In the genomic region with DNA sequence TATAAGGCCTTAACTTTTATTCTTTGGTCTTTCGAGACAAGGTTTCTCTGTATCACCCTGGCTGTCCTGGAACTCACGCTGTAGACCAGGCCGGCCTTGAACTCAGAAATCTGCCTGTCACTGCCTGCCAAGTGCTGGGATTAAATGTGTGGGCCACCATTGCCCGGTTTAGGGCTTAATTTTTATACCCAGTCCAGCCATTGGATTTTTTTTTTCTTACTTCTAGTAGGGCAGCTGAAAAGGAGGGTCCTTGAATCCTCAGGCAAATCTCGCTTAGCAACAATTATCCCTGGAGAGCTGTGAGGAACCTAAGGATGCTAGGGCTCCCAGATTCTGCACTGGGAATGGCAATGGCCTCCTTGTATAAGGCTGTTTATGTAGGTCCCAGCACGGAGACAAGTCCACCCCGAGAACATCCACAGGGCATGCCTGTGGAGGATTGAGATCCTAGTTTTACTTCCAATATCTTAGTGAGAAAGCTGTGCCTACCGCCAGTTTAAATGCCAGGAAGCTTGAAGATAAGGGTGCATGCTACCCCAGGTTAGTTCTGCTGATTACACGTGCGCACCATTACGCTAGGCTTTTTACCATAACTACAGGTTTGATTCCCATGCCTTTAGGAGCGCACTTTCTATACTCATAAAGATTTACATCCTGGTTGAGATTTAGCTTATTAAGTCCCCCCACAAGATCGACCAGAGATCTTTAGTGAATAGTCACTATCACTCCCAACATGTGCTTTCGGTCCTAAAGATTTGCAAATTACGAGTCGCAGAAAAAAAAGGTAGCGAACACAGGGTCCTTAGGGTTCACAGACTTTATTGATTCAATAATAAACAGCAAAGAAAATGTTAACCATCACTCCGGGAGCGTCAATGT, we compare ENCODE assay signal across 9 mouse cellular contexts. TPM values are rescaled to one million over a fixed set of nuclear protein-coding genes. Genes with fewer than 3 reads are reported as not detected.
DNase-seq lines count a peak whose midpoint lies in the region; ATAC-seq and TF ChIP-seq lines count a peak whose summit lies in the region.
"Had no signal": no experiment of that assay in that cellular context is flagged by ENCODE, and none has a peak within 500 bp of the region (broad histone marks: within the 10 kb centered on the region; RNA-seq: fewer than 3 reads in every experiment).

No protein-coding gene starts in this region.

- peak overlapping the region; percentile 66 for H3K4me2 ChIP-seq in kidney, embryonic 14.5 days (replicated peaks; ENCODE audit: low read depth, low read length)
- H3K4me2 ChIP-seq in hindbrain, embryonic 14.5 days (replicated peaks), result peak overlapping the region; percentile 89
- peak overlapping the region; percentile 84 for H3K4me2 ChIP-seq in midbrain, embryonic 14.5 days (ENCODE audit: low read length)

- peaks cover 13% of the 10 kb centered on the region; the same call in 1 of the 2 replicates for H3K36me3 ChIP-seq in kidney, embryonic 14.5 days (ENCODE audit: control insufficient read depth, insufficient read depth, low read length)
- H3K36me3 ChIP-seq in hindbrain, embryonic 14.5 days (replicated peaks; ENCODE audit: control insufficient read depth, insufficient read depth), result peaks cover 13% of the 10 kb centered on the region
- H3K36me3 ChIP-seq in midbrain, embryonic 14.5 days (ENCODE audit: control insufficient read depth, insufficient read depth, low read length), result peaks cover 3% of the 10 kb centered on the region

- H3K4me3 ChIP-seq in kidney, embryonic 14.5 days (ENCODE audit: low read length), result peak overlapping the region; percentile 56
- peak overlapping the region; percentile 98 for H3K4me3 ChIP-seq in bone marrow, adult 2 months (replicated peaks; ENCODE audit: control insufficient read depth, low read depth, low read length)
- H3K4me3 ChIP-seq in hindbrain, embryonic 14.5 days (replicated peaks; ENCODE audit: low read length), result peak overlapping the region; percentile 67
- H3K4me3 ChIP-seq in midbrain, embryonic 14.5 days (replicated peaks; ENCODE audit: low read depth, low read length), result peak overlapping the region; percentile 61

- no peaks in the 10 kb centered on the region for H3K9me3 ChIP-seq in kidney, embryonic 14.5 days (ENCODE audit: control insufficient read depth, low read length)
- H3K9me3 ChIP-seq in hindbrain, embryonic 14.5 days (ENCODE audit: control insufficient read depth, low read length), result no peaks in the 10 kb centered on the region
- no peaks in the 10 kb centered on the region for H3K9me3 ChIP-seq in midbrain, embryonic 14.5 days (ENCODE audit: control insufficient read depth, low read length)

- 14% methylated on average over 19 of the region's 19 CpGs for WGBS in kidney, embryonic 14.5 days
- 22% methylated on average over 19 of the region's 19 CpGs for WGBS in bone marrow, adult 2 months
- WGBS in hindbrain, embryonic 14.5 days, result 16% methylated on average over 19 of the region's 19 CpGs
- WGBS in midbrain, embryonic 14.5 days, result 15% methylated on average over 19 of the region's 19 CpGs

- H3K27me3 ChIP-seq in kidney, embryonic 14.5 days (ENCODE audit: control insufficient read depth, insufficient read depth, low read length), result no peaks in the 10 kb centered on the region
- no peaks in the 10 kb centered on the region for H3K27me3 ChIP-seq in hindbrain, embryonic 14.5 days (ENCODE audit: control insufficient read depth, insufficient read depth, low read length)
- H3K27me3 ChIP-seq in midbrain, embryonic 14.5 days (ENCODE audit: control insufficient read depth, insufficient read depth, low read length), result no peaks in the 10 kb centered on the region

- no peak for TF ChIP-seq POLR2A in bone marrow, adult 2 months (IDR thresholded peaks at IDR 0.05; ENCODE audit: borderline replicate concordance, control insufficient read depth, low read depth, low read length)

- no peak for DNase-seq in kidney, adult 18-20 months
- no peak for DNase-seq in hindbrain, embryonic 14.5 days (ENCODE audit: low spot score)
- DNase-seq in midbrain, embryonic 14.5 days, result no peak
- no peak for DNase-seq in ovary, postnatal 36 days (ENCODE audit: low spot score)
- DNase-seq in right cerebral cortex, postnatal 25 days, result no peak
- DNase-seq in ovary, postnatal 10 days (ENCODE audit: low spot score), result no peak

- TF ChIP-seq CTCF in bone marrow, adult 2 months (IDR thresholded peaks at IDR 0.05; ENCODE audit: control insufficient read depth, insufficient read depth, low read length), result no peak

- no peak for ATAC-seq in kidney, embryonic 14.5 days (ENCODE audit: low FRiP score, low TSS enrichment)
- no peak for ATAC-seq in hindbrain, embryonic 14.5 days (ENCODE audit: low FRiP score)
- no peak for ATAC-seq in midbrain, embryonic 14.5 days (ENCODE audit: low FRiP score, low TSS enrichment)

- H3K9ac ChIP-seq in kidney, embryonic 14.5 days (ENCODE audit: low read depth, low read length), result peak overlapping the region; percentile 86
- peak overlapping the region; percentile 70 for H3K9ac ChIP-seq in hindbrain, embryonic 14.5 days
- peak overlapping the region; percentile 75 for H3K9ac ChIP-seq in midbrain, embryonic 14.5 days (replicated peaks; ENCODE audit: low read length)

- peak overlapping the region; percentile 87 for H3K27ac ChIP-seq in kidney, embryonic 14.5 days (ENCODE audit: low read depth, low read length)
- H3K27ac ChIP-seq in bone marrow, adult 2 months (ENCODE audit: control insufficient read depth, insufficient read depth, low read depth, low read length, poor library complexity), result no peak overlapping the region
- H3K27ac ChIP-seq in hindbrain, embryonic 14.5 days, result peak overlapping the region; percentile 89
- peak overlapping the region; percentile 71 for H3K27ac ChIP-seq in midbrain, embryonic 14.5 days (replicated peaks; ENCODE audit: low read depth, low read length)

- peaks cover 10% of the 10 kb centered on the region; the same call in 1 of the 2 replicates for H3K4me1 ChIP-seq in kidney, embryonic 14.5 days (ENCODE audit: control insufficient read depth, insufficient read depth, low read length)
- peaks cover 3% of the 10 kb centered on the region; the same call in 1 of the 2 replicates for H3K4me1 ChIP-seq in bone marrow, adult 2 months (ENCODE audit: control insufficient read depth, insufficient read depth, low read length)
- H3K4me1 ChIP-seq in hindbrain, embryonic 14.5 days (replicated peaks; ENCODE audit: control insufficient read depth, insufficient read depth, low read length), result peaks cover 17% of the 10 kb centered on the region
- peaks cover 15% of the 10 kb centered on the region for H3K4me1 ChIP-seq in midbrain, embryonic 14.5 days (ENCODE audit: control insufficient read depth, insufficient read depth, low read length)

RNA-seq across cellular contexts. Expression of a gene that starts 0.8 kb away (rescaled TPM):
- 112 and 133 TPM in 2 replicates for polyA plus RNA-seq in kidney, embryonic 14.5 days (2014; fragmentation: Nextera tagmentation; extraction: Ambion mirVana)
- polyA plus RNA-seq in bone marrow, adult 2 months (2011; ENCODE audit: insufficient read depth, insufficient read length, low replicate concordance, missing spikeins), result 50.8 and 83.6 TPM in 2 replicates
- 42.7 and 49.2 TPM in 2 replicates for polyA plus RNA-seq in hindbrain, embryonic 14.5 days (2014; fragmentation: Nextera tagmentation; extraction: Ambion mirVana)
- 40.4 and 43.1 TPM in 2 replicates for polyA plus RNA-seq in midbrain, embryonic 14.5 days (2014; fragmentation: Nextera tagmentation; extraction: Ambion mirVana)

RNA-seq across cellular contexts. Expression of a gene that starts 0.9 kb away (rescaled TPM):
- polyA plus RNA-seq in kidney, embryonic 14.5 days (2014; fragmentation: Nextera tagmentation; extraction: Ambion mirVana), result not detected in 2 replicates
- not detected in 2 replicates for polyA plus RNA-seq in bone marrow, adult 2 months (2011; ENCODE audit: insufficient read depth, insufficient read length, low replicate concordance, missing spikeins)
- polyA plus RNA-seq in hindbrain, embryonic 14.5 days (2014; fragmentation: Nextera tagmentation; extraction: Ambion mirVana), result 2.5 TPM in 1 of 2 replicates, not detected in the other
- polyA plus RNA-seq in midbrain, embryonic 14.5 days (2014; fragmentation: Nextera tagmentation; extraction: Ambion mirVana), result 0.30 TPM in 1 of 2 replicates, not detected in the other

RNA-seq across cellular contexts. Expression of a gene that starts 4.1 kb away (rescaled TPM):
- not detected in 2 replicates for polyA plus RNA-seq in kidney, embryonic 14.5 days (2014; fragmentation: Nextera tagmentation; extraction: Ambion mirVana)
- not detected in 2 replicates for polyA plus RNA-seq in bone marrow, adult 2 months (2011; ENCODE audit: insufficient read depth, insufficient read length, low replicate concordance, missing spikeins)
- polyA plus RNA-seq in hindbrain, embryonic 14.5 days (2014; fragmentation: Nextera tagmentation; extraction: Ambion mirVana), result not detected in 2 replicates
- not detected in 2 replicates for polyA plus RNA-seq in midbrain, embryonic 14.5 days (2014; fragmentation: Nextera tagmentation; extraction: Ambion mirVana)
- polyA plus RNA-seq: brain, embryonic 14.5 days had no signal

RNA-seq across cellular contexts. Expression of a gene that starts 4.3 kb away (rescaled TPM):
- 98.0 and 116 TPM in 2 replicates for polyA plus RNA-seq in kidney, embryonic 14.5 days (2014; fragmentation: Nextera tagmentation; extraction: Ambion mirVana)
- 1.6 and 2.1 TPM in 2 replicates for polyA plus RNA-seq in bone marrow, adult 2 months (2011; ENCODE audit: insufficient read depth, insufficient read length, low replicate concordance, missing spikeins)
- polyA plus RNA-seq in hindbrain, embryonic 14.5 days (2014; fragmentation: Nextera tagmentation; extraction: Ambion mirVana), result 33.0 and 39.9 TPM in 2 replicates
- polyA plus RNA-seq in midbrain, embryonic 14.5 days (2014; fragmentation: Nextera tagmentation; extraction: Ambion mirVana), result 34.9 and 38.0 TPM in 2 replicates

RNA-seq across cellular contexts. Expression of a gene that starts 5.0 kb away (rescaled TPM):
- polyA plus RNA-seq in kidney, embryonic 14.5 days (2014; fragmentation: Nextera tagmentation; extraction: Ambion mirVana), result 27.7 and 38.2 TPM in 2 replicates
- 6.7 and 12.1 TPM in 2 replicates for polyA plus RNA-seq in bone marrow, adult 2 months (2011; ENCODE audit: insufficient read depth, insufficient read length, low replicate concordance, missing spikeins)
- 26.4 and 28.5 TPM in 2 replicates for polyA plus RNA-seq in hindbrain, embryonic 14.5 days (2014; fragmentation: Nextera tagmentation; extraction: Ambion mirVana)
- polyA plus RNA-seq in midbrain, embryonic 14.5 days (2014; fragmentation: Nextera tagmentation; extraction: Ambion mirVana), result 28.2 and 31.1 TPM in 2 replicates
